Mouse (Mus musculus): ENCODE measurements around the gene Sema4c. TPM values are rescaled to one million over a fixed set of nuclear protein-coding genes. Genes with fewer than 3 reads are reported as not detected.
A peak's percentile ranks its signal among the peaks of the same experiment; 100 is the strongest.

Sema4c gene
- polyA plus RNA-seq, 1 experiment from 2014 or later: 35.3 TPM

GRCm38 (mm10) chr1:36567818-36568603, 9.9 kb upstream of the Sema4c start:
- Histone ChIP-seq H3K4me2 (no peak overlapping the region), H3K4me3 (replicated peaks) (no peak overlapping the region), H3K4me1 (replicated peaks) (peaks cover 62% of the 10 kb centered on the region), H3K27ac (no peak overlapping the region), H3K36me3 (no peaks in the 10 kb centered on the region), H3K9ac (replicated peaks) (no peak overlapping the region), H3K9me3 (no peaks in the 10 kb centered on the region), H3K27me3 (no peaks in the 10 kb centered on the region)
- ATAC-seq (ENCODE audit: insufficient number of reproducible peaks, insufficient read depth, low FRiP score, low TSS enrichment, low read depth): no peak
- 47% methylated on average over 21 of the region's 21 CpGs for WGBS

GRCm38 (mm10) chr1:36566425-36566824, 8.3 kb upstream of the Sema4c start:
- WGBS: 3% methylated on average over 2 of the region's 2 CpGs
- ATAC-seq (ENCODE audit: insufficient number of reproducible peaks, insufficient read depth, low FRiP score, low TSS enrichment, low read depth): no peak
- Histone ChIP-seq H3K9me3 (no peaks in the 10 kb centered on the region), H3K36me3 (no peaks in the 10 kb centered on the region), H3K4me2 (no peak overlapping the region), H3K27me3 (no peaks in the 10 kb centered on the region), H3K27ac (peak overlapping the region; percentile 66), H3K4me3 (replicated peaks) (no peak overlapping the region), H3K4me1 (replicated peaks) (peaks cover 61% of the 10 kb centered on the region), H3K9ac (replicated peaks) (no peak overlapping the region)

GRCm38 (mm10) chr1:36564101-36564500, 6.0 kb upstream of the Sema4c start:
- no peak overlapping the region for H3K4me3 ChIP-seq (replicated peaks)
- no peak for ATAC-seq (ENCODE audit: insufficient number of reproducible peaks, insufficient read depth, low FRiP score, low TSS enrichment, low read depth)
- no peak overlapping the region for H3K9ac ChIP-seq (replicated peaks)
- H3K36me3 ChIP-seq: no peaks in the 10 kb centered on the region
- H3K4me1 ChIP-seq (replicated peaks): peaks cover 65% of the 10 kb centered on the region
- H3K27me3 ChIP-seq: no peaks in the 10 kb centered on the region
- no peaks in the 10 kb centered on the region for H3K9me3 ChIP-seq
- 80% methylated on average over 6 of the region's 6 CpGs for WGBS
- H3K4me2 ChIP-seq: no peak overlapping the region
- no peak overlapping the region for H3K27ac ChIP-seq

- no peaks in the 10 kb centered on the region for H3K36me3 ChIP-seq
- peaks cover 65% of the 10 kb centered on the region for H3K4me1 ChIP-seq (replicated peaks)
- no peak for ATAC-seq (ENCODE audit: insufficient number of reproducible peaks, insufficient read depth, low FRiP score, low TSS enrichment, low read depth)
- H3K27ac ChIP-seq: no peak overlapping the region
- no peaks in the 10 kb centered on the region for H3K9me3 ChIP-seq
- WGBS: 60% methylated on average over 4 of the region's 4 CpGs
- H3K27me3 ChIP-seq: no peaks in the 10 kb centered on the region
- no peak overlapping the region for H3K4me2 ChIP-seq
- 0 out of 2 replicates have a peak overlapping the region, but pooled peaks have one; percentile 18 for H3K9ac ChIP-seq (replicated peaks)
- no peak overlapping the region for H3K4me3 ChIP-seq (replicated peaks)
Measured at GRCm38 (mm10) chr1:36563632-36564031, 5.5 kb upstream of the Sema4c start.

GRCm38 (mm10) chr1:36563197-36563596, 5.0 kb upstream of the Sema4c start:
- H3K4me1 ChIP-seq (replicated peaks): peaks cover 63% of the 10 kb centered on the region
- ATAC-seq (ENCODE audit: insufficient number of reproducible peaks, insufficient read depth, low FRiP score, low TSS enrichment, low read depth): no peak
- 0 out of 2 replicates have a peak overlapping the region, but pooled peaks have one; percentile 18 for H3K9ac ChIP-seq (replicated peaks)
- H3K4me3 ChIP-seq (replicated peaks): no peak overlapping the region
- H3K27me3 ChIP-seq: no peaks in the 10 kb centered on the region
- no peak overlapping the region for H3K27ac ChIP-seq
- WGBS: 60% methylated on average over 2 of the region's 2 CpGs
- H3K9me3 ChIP-seq: no peaks in the 10 kb centered on the region
- no peak overlapping the region for H3K4me2 ChIP-seq
- no peaks in the 10 kb centered on the region for H3K36me3 ChIP-seq

GRCm38 (mm10) chr1:36562388-36562787, 4.2 kb upstream of the Sema4c start:
- Histone ChIP-seq H3K4me1 (replicated peaks) (peaks cover 55% of the 10 kb centered on the region), H3K4me3 (replicated peaks) (no peak overlapping the region), H3K4me2 (no peak overlapping the region), H3K9me3 (no peaks in the 10 kb centered on the region), H3K27ac (no peak overlapping the region), H3K9ac (replicated peaks) (no peak overlapping the region), H3K36me3 (no peaks in the 10 kb centered on the region), H3K27me3 (no peaks in the 10 kb centered on the region)
- ATAC-seq (ENCODE audit: insufficient number of reproducible peaks, insufficient read depth, low FRiP score, low TSS enrichment, low read depth): no peak
- WGBS: 46% methylated on average over 4 of the region's 4 CpGs

GRCm38 (mm10) chr1:36560903-36561302, 2.8 kb upstream of the Sema4c start:
- Histone ChIP-seq H3K4me2 (no peak overlapping the region), H3K4me3 (replicated peaks) (no peak overlapping the region), H3K27ac (no peak overlapping the region), H3K4me1 (replicated peaks) (peaks cover 43% of the 10 kb centered on the region), H3K27me3 (no peaks in the 10 kb centered on the region), H3K36me3 (no peaks in the 10 kb centered on the region), H3K9ac (replicated peaks) (no peak overlapping the region), H3K9me3 (no peaks in the 10 kb centered on the region)
- WGBS: 40% methylated on average over 6 of the region's 6 CpGs
- no peak for ATAC-seq (ENCODE audit: insufficient number of reproducible peaks, insufficient read depth, low FRiP score, low TSS enrichment, low read depth)

- no peak overlapping the region for H3K27ac ChIP-seq
- no peak overlapping the region for H3K9ac ChIP-seq (replicated peaks)
- H3K27me3 ChIP-seq: no peaks in the 10 kb centered on the region
- no peak overlapping the region for H3K4me3 ChIP-seq (replicated peaks)
- H3K4me1 ChIP-seq (replicated peaks): peaks cover 51% of the 10 kb centered on the region
- 55% methylated on average over 5 of the region's 5 CpGs for WGBS
- no peak for ATAC-seq (ENCODE audit: insufficient number of reproducible peaks, insufficient read depth, low FRiP score, low TSS enrichment, low read depth)
- H3K9me3 ChIP-seq: no peaks in the 10 kb centered on the region
- H3K4me2 ChIP-seq: no peak overlapping the region
- H3K36me3 ChIP-seq: peaks cover 10% of the 10 kb centered on the region
Measured at GRCm38 (mm10) chr1:36559888-36560287, 1.7 kb upstream of the Sema4c start.

- no peak for ATAC-seq (ENCODE audit: insufficient number of reproducible peaks, insufficient read depth, low FRiP score, low TSS enrichment, low read depth)
- H3K4me2 ChIP-seq: peak overlapping the region; percentile 100
- H3K4me3 ChIP-seq (replicated peaks): peak overlapping the region; percentile 90
- peaks cover 57% of the 10 kb centered on the region for H3K4me1 ChIP-seq (replicated peaks)
- H3K27me3 ChIP-seq: no peaks in the 10 kb centered on the region
- H3K9me3 ChIP-seq: no peaks in the 10 kb centered on the region
- H3K27ac ChIP-seq: peak overlapping the region; percentile 99; the same call in 1 of the 2 replicates
- WGBS: 9% methylated on average over 4 of the region's 4 CpGs
- H3K36me3 ChIP-seq: peaks cover 16% of the 10 kb centered on the region
- H3K9ac ChIP-seq (replicated peaks): peak overlapping the region; percentile 96; the same call in 1 of the 2 replicates
Measured at GRCm38 (mm10) chr1:36559256-36559655, 1.1 kb upstream of the Sema4c start.

- peak overlapping the region; percentile 99 for H3K27ac ChIP-seq
- peak overlapping the region; percentile 96 for H3K9ac ChIP-seq (replicated peaks)
- no peaks in the 10 kb centered on the region for H3K9me3 ChIP-seq
- peak overlapping the region; percentile 100 for H3K4me2 ChIP-seq
- under 1% methylated on average over 48 of the region's 48 CpGs for WGBS
- H3K36me3 ChIP-seq: peaks cover 34% of the 10 kb centered on the region
- H3K27me3 ChIP-seq: no peaks in the 10 kb centered on the region
- H3K4me1 ChIP-seq (replicated peaks): peaks cover 46% of the 10 kb centered on the region
- ATAC-seq (ENCODE audit: insufficient number of reproducible peaks, insufficient read depth, low FRiP score, low TSS enrichment, low read depth): peak; percentile 71
- peak overlapping the region; percentile 90 for H3K4me3 ChIP-seq (replicated peaks)
Measured at GRCm38 (mm10) chr1:36557457-36558011, 615 bp downstream of the Sema4c start.

- Histone ChIP-seq H3K36me3 (peaks cover 41% of the 10 kb centered on the region), H3K9ac (replicated peaks) (peak overlapping the region; percentile 96), H3K9me3 (no peaks in the 10 kb centered on the region), H3K4me3 (replicated peaks) (peak overlapping the region; percentile 90), H3K4me2 (peak overlapping the region; percentile 100), H3K27ac (peak overlapping the region; percentile 99), H3K27me3 (no peaks in the 10 kb centered on the region), H3K4me1 (replicated peaks) (peaks cover 46% of the 10 kb centered on the region)
- under 1% methylated on average over 52 of the region's 52 CpGs for WGBS
- peak; percentile 62 for ATAC-seq (ENCODE audit: insufficient number of reproducible peaks, insufficient read depth, low FRiP score, low TSS enrichment, low read depth)
Measured at GRCm38 (mm10) chr1:36556553-36557456, 1.3 kb downstream of the Sema4c start.

All from limb, embryonic 12.5 days (tissue).